Comparison of ENCODE assay signal across 9 mouse cellular contexts in genomic region chr2:26583640-26584039, GRCm38 (mm10). TPM values are rescaled to one million over a fixed set of nuclear protein-coding genes. Genes with fewer than 3 reads are reported as not detected.
DNase-seq lines count a peak whose midpoint lies in the region; ATAC-seq lines count a peak whose summit lies in the region.
"Had no signal": no experiment of that assay in that cellular context is flagged by ENCODE, and none has a peak within 500 bp of the region (broad histone marks: within the 10 kb centered on the region; RNA-seq: fewer than 3 reads in every experiment).

No protein-coding gene starts in this region.

- no peaks in the 10 kb centered on the region for H3K9me3 ChIP-seq in forebrain, embryonic 11.5 days (ENCODE audit: control insufficient read depth, low read length)
- no peaks in the 10 kb centered on the region for H3K9me3 ChIP-seq in forebrain, embryonic 14.5 days (replicated peaks; ENCODE audit: control insufficient read depth, low read length)

- no peak overlapping the region for H3K9ac ChIP-seq in forebrain, embryonic 11.5 days (ENCODE audit: low read length)
- no peak overlapping the region for H3K9ac ChIP-seq in forebrain, embryonic 14.5 days (ENCODE audit: low read length)

- ATAC-seq in forebrain, embryonic 11.5 days (replicated peaks; ENCODE audit: low FRiP score) = no peak
- ATAC-seq in forebrain, embryonic 14.5 days = no peak

- H3K27me3 ChIP-seq in forebrain, embryonic 11.5 days (ENCODE audit: control insufficient read depth, insufficient read depth, low read length) = no peaks in the 10 kb centered on the region
- H3K27me3 ChIP-seq in forebrain, embryonic 14.5 days (replicated peaks; ENCODE audit: control insufficient read depth, insufficient read depth, low read length) = no peaks in the 10 kb centered on the region

- 78% methylated on average over 11 of the region's 11 CpGs for WGBS in forebrain, embryonic 11.5 days
- 72% methylated on average over 11 of the region's 11 CpGs for WGBS in forebrain, embryonic 14.5 days

- no peak overlapping the region for H3K4me3 ChIP-seq in forebrain, embryonic 11.5 days (ENCODE audit: low read depth, low read length)
- no peak overlapping the region for H3K4me3 ChIP-seq in forebrain, embryonic 14.5 days (ENCODE audit: low read depth, low read length)

- no peak overlapping the region for H3K4me2 ChIP-seq in forebrain, embryonic 11.5 days (ENCODE audit: low read depth, low read length, severe bottlenecking)
- no peak overlapping the region for H3K4me2 ChIP-seq in forebrain, embryonic 14.5 days (ENCODE audit: low read length)

- H3K36me3 ChIP-seq in forebrain, embryonic 11.5 days (ENCODE audit: control insufficient read depth, insufficient read depth, low read length) = no peaks in the 10 kb centered on the region
- H3K36me3 ChIP-seq in forebrain, embryonic 14.5 days (ENCODE audit: control insufficient read depth, insufficient read depth, low read length) = no peaks in the 10 kb centered on the region

- H3K27ac ChIP-seq in forebrain, embryonic 11.5 days (ENCODE audit: low read depth, low read length) = no peak overlapping the region
- no peak overlapping the region for H3K27ac ChIP-seq in forebrain, embryonic 14.5 days (ENCODE audit: low read depth, low read length)

- intact Hi-C loops in gastrocnemius, postnatal 36 days (cut with DNase I) = no loop called here

- peaks cover 2% of the 10 kb centered on the region; the same call in 1 of the 2 replicates for H3K4me1 ChIP-seq in forebrain, embryonic 11.5 days (replicated peaks; ENCODE audit: control insufficient read depth, insufficient read depth, low read length)
- H3K4me1 ChIP-seq in forebrain, embryonic 14.5 days (ENCODE audit: control insufficient read depth, insufficient read depth, low read length) = no peaks in the 10 kb centered on the region

- peak; percentile 64 for DNase-seq in forebrain, embryonic 11.5 days (ENCODE audit: low spot score)
- no peak for DNase-seq in forebrain, embryonic 14.5 days (ENCODE audit: low spot score)
- peak; percentile 49 to 59 for DNase-seq in gastrocnemius, postnatal 36 days
- DNase-seq in kidney, adult 18-20 months = peak; percentile 72
- peak; percentile 88 to 90 for DNase-seq in lung, adult 18-20 months
- DNase-seq in cerebellum, adult 18-20 months = no peak
- no peak for DNase-seq in layer of hippocampus, adult 9-10 months (ENCODE audit: low spot score)
- DNase-seq in cerebellum, postnatal 10 days = no peak

RNA-seq across cellular contexts. Expression of gene Gm20532, which starts 2.8 kb away (rescaled TPM):
- not detected in 2 replicates for polyA plus RNA-seq in forebrain, embryonic 11.5 days (2014; fragmentation: Nextera tagmentation; extraction: Ambion mirVana)
- polyA plus RNA-seq in forebrain, embryonic 14.5 days (2014; fragmentation: Nextera tagmentation; extraction: Ambion mirVana) = not detected in 2 replicates
- not detected for total RNA-seq in gastrocnemius, postnatal 36 days (2021)
- total RNA-seq: common myeloid progenitor, adult 5-6 weeks had no signal

RNA-seq across cellular contexts. Expression of gene Egfl7, which starts 3.8 kb away (rescaled TPM):
- 58.4 and 63.7 TPM in 2 replicates for polyA plus RNA-seq in forebrain, embryonic 11.5 days (2014; fragmentation: Nextera tagmentation; extraction: Ambion mirVana)
- 52.5 and 52.8 TPM in 2 replicates for polyA plus RNA-seq in forebrain, embryonic 14.5 days (2014; fragmentation: Nextera tagmentation; extraction: Ambion mirVana)
- total RNA-seq in gastrocnemius, postnatal 36 days (2021) = 10 to 100 TPM; 50.0 to 62.2 TPM

RNA-seq across cellular contexts. Expression of gene Agpat2, which starts 20.6 kb away (rescaled TPM):
- polyA plus RNA-seq in forebrain, embryonic 11.5 days (2014; fragmentation: Nextera tagmentation; extraction: Ambion mirVana) = 6.0 and 8.9 TPM in 2 replicates
- polyA plus RNA-seq in forebrain, embryonic 14.5 days (2014; fragmentation: Nextera tagmentation; extraction: Ambion mirVana) = 4.0 TPM in 2 replicates
- 1 to 10 TPM; 5.6 to 5.9 TPM for total RNA-seq in gastrocnemius, postnatal 36 days (2021)

RNA-seq across cellular contexts. Expression of gene Fam69b, which starts 44.6 kb away (rescaled TPM):
- 49.8 and 63.8 TPM in 2 replicates for polyA plus RNA-seq in forebrain, embryonic 11.5 days (2014; fragmentation: Nextera tagmentation; extraction: Ambion mirVana)
- 97.4 and 101 TPM in 2 replicates for polyA plus RNA-seq in forebrain, embryonic 14.5 days (2014; fragmentation: Nextera tagmentation; extraction: Ambion mirVana)
- 1 to 10 TPM; 1.6 to 2.3 TPM for total RNA-seq in gastrocnemius, postnatal 36 days (2021)

Comparison
In these comparisons a context has a peak if more than half of its experiments do, and no peak if none do; other contexts are left out.
1. DNase-seq: peak in forebrain, embryonic 11.5 days (single experiment), gastrocnemius, postnatal 36 days (2 of 2), kidney, adult 18-20 months (single experiment) and lung, adult 18-20 months (2 of 2); none in forebrain, embryonic 14.5 days (single experiment), cerebellum, adult 18-20 months (0 of 2), layer of hippocampus, adult 9-10 months (single experiment) and cerebellum, postnatal 10 days (0 of 2).